15 mouse cellular contexts compared by ENCODE assay signal in the genomic region with DNA sequence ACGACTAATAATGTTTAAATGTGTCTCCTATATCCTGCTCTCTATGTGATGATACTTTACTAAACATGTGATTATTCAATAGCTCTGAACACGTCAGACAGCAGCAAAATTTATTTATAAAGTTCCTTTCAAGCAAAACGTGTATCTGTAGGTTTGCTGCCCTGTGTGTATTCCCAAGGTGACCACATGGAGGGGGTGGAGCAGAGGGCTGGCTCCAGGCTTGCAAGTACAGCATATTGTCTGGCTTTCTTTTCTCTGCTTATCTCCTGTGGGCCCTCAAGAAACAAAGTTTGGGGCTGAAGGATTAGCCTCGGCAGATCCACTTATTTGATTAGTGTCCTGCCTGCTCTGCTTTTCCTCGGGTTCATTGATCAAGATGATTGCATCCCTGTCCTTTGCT.
"Had no signal": no experiment of that assay in that cellular context is flagged by ENCODE, and none has a peak within 500 bp of the region (broad histone marks: within the 10 kb centered on the region; RNA-seq: fewer than 3 reads in every experiment).

No protein-coding gene starts in this region.

- H3K9ac ChIP-seq: limb, embryonic 15.5 days; liver, embryonic 12.5 days; lung, embryonic 14.5 days; midbrain, embryonic 12.5 days; neural tube, embryonic 12.5 days had no signal

- H3K27me3 ChIP-seq: limb, embryonic 15.5 days; liver, embryonic 12.5 days; midbrain, embryonic 12.5 days; neural tube, embryonic 12.5 days had no signal

- H3K4me3 ChIP-seq: left cerebral cortex, adult 2 months; limb, embryonic 15.5 days; liver, embryonic 12.5 days; midbrain, embryonic 12.5 days; myocyte; neural tube, embryonic 12.5 days had no signal

- H3K36me3 ChIP-seq: limb, embryonic 15.5 days; liver, embryonic 12.5 days; midbrain, embryonic 12.5 days; neural tube, embryonic 12.5 days had no signal

- H3K4me2 ChIP-seq: limb, embryonic 15.5 days; liver, embryonic 12.5 days; lung, embryonic 14.5 days; midbrain, embryonic 12.5 days; neural tube, embryonic 12.5 days had no signal

- H3K9me3 ChIP-seq: limb, embryonic 15.5 days; liver, embryonic 12.5 days; midbrain, embryonic 12.5 days; neural tube, embryonic 12.5 days had no signal

- ATAC-seq: liver, embryonic 12.5 days had no signal

- H3K27ac ChIP-seq: left cerebral cortex, adult 2 months; limb, embryonic 15.5 days; liver, embryonic 12.5 days; midbrain, embryonic 12.5 days; neural tube, embryonic 12.5 days; stomach, postnatal 0 days had no signal

- H3K4me1 ChIP-seq: limb, embryonic 15.5 days; liver, embryonic 12.5 days; midbrain, embryonic 12.5 days; neural tube, embryonic 12.5 days had no signal

- DNase-seq: kidney, adult 8-10 months; lung, embryonic 14.5 days; lung, postnatal 10 days; lung, postnatal 4 days; right cerebral cortex, adult 18-20 months; right cerebral cortex, postnatal 25 days; thymus, adult 18-20 months; thymus, postnatal 14 days had no signal
